Mouse (Mus musculus): ENCODE results near the gene Phf23.

Phf23 gene

GRCm38 (mm10) chr11:69970775-69971174 lies 24.8 kb upstream of the Phf23 start:
- DNase-seq (ENCODE audit: low spot score) = no peak

- DNase-seq (ENCODE audit: low spot score) = no peak
These were observed 20.7 kb upstream of the Phf23 start for GRCm38 (mm10) chr11:69974907-69975306.

- DNase-seq (ENCODE audit: low spot score) = no peak
These were observed 19.3 kb upstream of the Phf23 start for GRCm38 (mm10) chr11:69976271-69976670.

GRCm38 (mm10) chr11:69979827-69980195 lies 15.8 kb upstream of the Phf23 start:
- no peak for DNase-seq (ENCODE audit: low spot score)

- DNase-seq (ENCODE audit: low spot score) = peak; percentile 99
These were observed 15.1 kb upstream of the Phf23 start for GRCm38 (mm10) chr11:69980196-69981140.

GRCm38 (mm10) chr11:69981141-69981762 lies 14.3 kb upstream of the Phf23 start, which contains the start of gene Ctdnep1:
TSS of gene Ctdnep1 (plus strand) at chr11:69981156.
- peak; percentile 59 for DNase-seq (ENCODE audit: low spot score)

- DNase-seq (ENCODE audit: low spot score) = no peak
These were observed 13.4 kb upstream of the Phf23 start, which contains the start of gene Elp5 for GRCm38 (mm10) chr11:69982225-69982624. TSS of gene Elp5 (minus strand) at chr11:69982517.

- no peak for DNase-seq (ENCODE audit: low spot score)
These were observed 12.7 kb upstream of the Phf23 start for GRCm38 (mm10) chr11:69982877-69983276.

- no peak for DNase-seq (ENCODE audit: low spot score)
These were observed 12.2 kb upstream of the Phf23 start for GRCm38 (mm10) chr11:69983377-69983776.

- DNase-seq (ENCODE audit: low spot score) = no peak
These were observed 11.1 kb upstream of the Phf23 start for GRCm38 (mm10) chr11:69984431-69984830.

- DNase-seq (ENCODE audit: low spot score) = no peak
These were observed 5.6 kb upstream of the Phf23 start for GRCm38 (mm10) chr11:69989949-69990348.

- DNase-seq (ENCODE audit: low spot score) = peak; percentile 97
These were observed 4.5 kb upstream of the Phf23 start, which contains the start of gene Gabarap for GRCm38 (mm10) chr11:69990850-69991691. TSS of gene Gabarap (plus strand) at chr11:69991143.

- DNase-seq (ENCODE audit: low spot score) = no peak
These were observed 3.9 kb upstream of the Phf23 start for GRCm38 (mm10) chr11:69991711-69992110.

- no peak for DNase-seq (ENCODE audit: low spot score)
These were observed 3.2 kb upstream of the Phf23 start for GRCm38 (mm10) chr11:69992396-69992795.

GRCm38 (mm10) chr11:69992932-69993331 lies 2.6 kb upstream of the Phf23 start:
- no peak for DNase-seq (ENCODE audit: low spot score)

GRCm38 (mm10) chr11:69994401-69995090 lies 1.0 kb upstream of the Phf23 start:
- no peak for DNase-seq (ENCODE audit: low spot score)

GRCm38 (mm10) chr11:69996161-69997061 lies 834 bp downstream of the Phf23 start:
- DNase-seq (ENCODE audit: low spot score) = peak; percentile 77

- peak; percentile 96 for DNase-seq (ENCODE audit: low spot score)
These were observed 1.5 kb downstream of the Phf23 start for GRCm38 (mm10) chr11:69997070-69997509.

- DNase-seq (ENCODE audit: low spot score) = no peak
These were observed 3.3 kb downstream of the Phf23 start for GRCm38 (mm10) chr11:69998567-69999491.

Data from testis, postnatal 10 days (tissue).